17 mouse cellular contexts compared by ENCODE assay signal in the genomic region with DNA sequence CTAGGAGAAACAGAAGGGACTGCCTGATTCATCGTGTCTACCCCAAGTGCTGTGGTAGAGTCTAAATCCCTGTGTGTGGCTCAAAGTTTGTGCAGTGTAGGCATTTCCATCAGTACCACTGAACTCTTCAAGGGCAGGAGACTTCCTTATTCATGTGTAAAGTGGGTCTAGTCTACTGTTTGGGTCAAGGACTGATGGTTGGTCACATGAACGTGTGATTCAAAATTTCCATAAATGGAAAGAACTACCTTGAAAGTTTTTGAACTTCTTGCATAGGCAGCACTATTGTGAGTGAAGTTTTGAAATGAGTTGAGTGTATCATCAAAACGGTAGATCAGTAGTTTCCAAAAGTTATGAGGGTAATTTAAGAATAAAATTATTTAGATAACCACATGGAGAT.
"Had no signal": no experiment of that assay in that cellular context is flagged by ENCODE, and none has a peak within 500 bp of the region (broad histone marks: within the 10 kb centered on the region; RNA-seq: fewer than 3 reads in every experiment).

No protein-coding gene starts in this region.

- ATAC-seq: hindbrain, postnatal 0 days; intestine, embryonic 16.5 days had no signal

- DNase-seq: gastrocnemius, adult 2 months; gastrocnemius, postnatal 10 days; gastrocnemius, postnatal 25 days; heart, adult 18-20 months; heart, postnatal 10 days; heart, postnatal 4 days; kidney, adult 11 months; kidney, adult 2 months; kidney, adult 9 months; kidney, postnatal 14 days; kidney, postnatal 36 days; layer of hippocampus, adult 9-11 months; layer of hippocampus, postnatal 36 days; liver; liver, embryonic 13.5 days had no signal
